27 mouse cellular contexts compared by ENCODE assay signal in the genomic region with DNA sequence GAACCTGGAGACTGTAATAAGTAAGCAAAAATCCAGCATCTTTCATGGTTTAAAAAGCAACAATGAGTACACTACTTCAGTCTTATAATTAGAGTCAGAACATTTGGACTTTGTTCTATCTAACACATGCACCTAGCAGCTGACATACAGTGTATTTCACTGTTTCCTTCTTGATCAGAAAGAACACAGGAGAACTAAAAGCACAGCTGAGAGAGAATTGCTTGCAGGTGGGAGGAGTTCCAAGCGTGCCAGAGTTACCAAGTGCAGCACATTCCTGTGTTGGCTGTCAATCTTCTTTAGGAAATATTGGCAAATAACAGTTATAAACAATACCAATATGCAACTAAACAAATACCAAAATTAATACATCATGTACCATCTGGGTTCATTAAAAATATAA. TPM values are rescaled to one million over a fixed set of nuclear protein-coding genes. Genes with fewer than 3 reads are reported as not detected.
A peak's percentile ranks its signal among the peaks of the same experiment; 100 is the strongest.
DNase-seq lines count a peak whose midpoint lies in the region; ATAC-seq and TF ChIP-seq lines count a peak whose summit lies in the region.
"Had no signal": no experiment of that assay in that cellular context is flagged by ENCODE, and none has a peak within 500 bp of the region (broad histone marks: within the 10 kb centered on the region; RNA-seq: fewer than 3 reads in every experiment).

No protein-coding gene starts in this region.

- no peaks in the 10 kb centered on the region for H3K4me1 ChIP-seq in intestine, postnatal 0 days (replicated peaks; ENCODE audit: control insufficient read depth, insufficient read depth, low read length)
- no peaks in the 10 kb centered on the region for H3K4me1 ChIP-seq in intestine, embryonic 16.5 days (ENCODE audit: control insufficient read depth, insufficient read depth, low read length)
- H3K4me1 ChIP-seq: embryonic facial prominence, embryonic 10.5 days; embryonic facial prominence, embryonic 13.5 days; forebrain, embryonic 12.5 days; forebrain, embryonic 15.5 days; hindbrain, embryonic 12.5 days; hindbrain, embryonic 15.5 days had no signal

- H3K4me3 ChIP-seq in intestine, postnatal 0 days (ENCODE audit: low read depth, low read length) = no peak overlapping the region
- H3K4me3 ChIP-seq in intestine, embryonic 16.5 days (ENCODE audit: low read length) = no peak overlapping the region
- H3K4me3 ChIP-seq: embryonic facial prominence, embryonic 10.5 days; embryonic facial prominence, embryonic 13.5 days; erythroblast, embryonic 14.5 days; forebrain, embryonic 12.5 days; forebrain, embryonic 15.5 days; heart, embryonic 12.5 days; heart, embryonic 15.5 days; hindbrain, embryonic 12.5 days; hindbrain, embryonic 15.5 days had no signal

- no peak overlapping the region for H3K4me2 ChIP-seq in intestine, postnatal 0 days (replicated peaks; ENCODE audit: low read depth)
- H3K4me2 ChIP-seq in intestine, embryonic 16.5 days (ENCODE audit: low read depth, low read length) = no peak overlapping the region
- H3K4me2 ChIP-seq: embryonic facial prominence, embryonic 13.5 days; forebrain, embryonic 12.5 days; forebrain, embryonic 15.5 days; heart, embryonic 12.5 days; heart, embryonic 15.5 days; hindbrain, embryonic 12.5 days; hindbrain, embryonic 15.5 days had no signal

- peak; percentile 16; the same call in 1 of the 2 replicates for ATAC-seq in intestine, postnatal 0 days
- ATAC-seq in intestine, embryonic 16.5 days = no peak
- ATAC-seq: activated CD4-positive, CD25-positive, alpha-beta regulatory T cell, adult 4 months; forebrain, embryonic 15.5 days had no signal

- no peaks in the 10 kb centered on the region for H3K27me3 ChIP-seq in intestine, postnatal 0 days (replicated peaks; ENCODE audit: control insufficient read depth, insufficient read depth, low read length)
- no peaks in the 10 kb centered on the region for H3K27me3 ChIP-seq in intestine, embryonic 16.5 days (replicated peaks; ENCODE audit: control insufficient read depth, insufficient read depth, low read length)
- H3K27me3 ChIP-seq: embryonic facial prominence, embryonic 13.5 days; forebrain, embryonic 12.5 days; forebrain, embryonic 15.5 days; heart, embryonic 12.5 days; heart, embryonic 15.5 days; hindbrain, embryonic 12.5 days; hindbrain, embryonic 15.5 days had no signal

- TF ChIP-seq CTCF in intestine, postnatal 0 days (IDR thresholded peaks at IDR 0.05; ENCODE audit: low read depth) = no peak

- no peak overlapping the region for H3K9ac ChIP-seq in intestine, postnatal 0 days (ENCODE audit: low read depth, low read length)
- no peak overlapping the region for H3K9ac ChIP-seq in intestine, embryonic 16.5 days (ENCODE audit: low read depth, low read length)
- H3K9ac ChIP-seq: embryonic facial prominence, embryonic 13.5 days; forebrain, embryonic 12.5 days; forebrain, embryonic 15.5 days; heart, embryonic 12.5 days; heart, embryonic 15.5 days; hindbrain, embryonic 12.5 days; hindbrain, embryonic 15.5 days had no signal

- H3K36me3 ChIP-seq in intestine, postnatal 0 days (ENCODE audit: control insufficient read depth, insufficient read depth) = peaks cover 84% of the 10 kb centered on the region
- peaks cover 37% of the 10 kb centered on the region for H3K36me3 ChIP-seq in intestine, embryonic 16.5 days (ENCODE audit: control insufficient read depth, insufficient read depth, low read length)

- peak; percentile 34 for DNase-seq in adipocyte (ENCODE audit: low spot score)
- DNase-seq in layer of hippocampus, adult 8-10 months (ENCODE audit: low spot score in 2 of 2) = peak; percentile 33 to 39
- DNase-seq in cerebellum, adult 18-20 months = no peak
- DNase-seq in left cerebral cortex, adult 8-10 months (ENCODE audit: low spot score in 2 of 2) = no peak
- DNase-seq: adrenal gland, postnatal 10 days; adrenal gland, postnatal 36 days; cerebellum, adult 11 months; cerebellum, adult 8-10 months; cerebellum, postnatal 10 days; cerebellum, postnatal 36 days; embryo, embryonic 11 days; gastrocnemius, postnatal 25 days; heart, adult 18-20 months; heart, postnatal 14 days had no signal

- H3K9me3 ChIP-seq in intestine, postnatal 0 days (ENCODE audit: control insufficient read depth) = no peaks in the 10 kb centered on the region
- no peaks in the 10 kb centered on the region for H3K9me3 ChIP-seq in intestine, embryonic 16.5 days (ENCODE audit: control insufficient read depth, low read length)
- H3K9me3 ChIP-seq: embryonic facial prominence, embryonic 10.5 days; embryonic facial prominence, embryonic 13.5 days; forebrain, embryonic 12.5 days; forebrain, embryonic 15.5 days; heart, embryonic 12.5 days; heart, embryonic 15.5 days; hindbrain, embryonic 12.5 days; hindbrain, embryonic 15.5 days had no signal

- 46% methylated on average over 1 of the region's 1 CpGs for WGBS in intestine, postnatal 0 days
- WGBS in intestine, embryonic 16.5 days = 84% methylated on average over 1 of the region's 1 CpGs

- H3K27ac ChIP-seq in intestine, postnatal 0 days (ENCODE audit: low read depth, low read length) = peak overlapping the region; percentile 0; the same call in 1 of the 2 replicates
- no peak overlapping the region for H3K27ac ChIP-seq in intestine, embryonic 16.5 days (ENCODE audit: low read length)
- H3K27ac ChIP-seq: embryonic facial prominence, embryonic 10.5 days; embryonic facial prominence, embryonic 13.5 days; forebrain, embryonic 12.5 days; forebrain, embryonic 15.5 days; heart, embryonic 15.5 days; hindbrain, embryonic 12.5 days; hindbrain, embryonic 15.5 days had no signal

RNA-seq across cellular contexts. Expression of gene 1810010H24Rik, which starts 35.5 kb away (rescaled TPM):
- 9.6 and 9.9 TPM in 2 replicates for polyA plus RNA-seq in intestine, postnatal 0 days (2015; fragmentation: Nextera tagmentation; extraction: Ambion mirVana)
- 1.9 and 2.5 TPM in 2 replicates for polyA plus RNA-seq in intestine, embryonic 16.5 days (2015; fragmentation: Nextera tagmentation; extraction: Ambion mirVana)
- total RNA-seq in layer of hippocampus, adult 8-10 months (2022) = 1 to 10 TPM; 2.0 to 4.8 (median 4.7) TPM
- total RNA-seq in left cerebral cortex, adult 8-10 months (2022) = 1 to 10 TPM; 2.5 to 4.4 (median 4.0) TPM
- total RNA-seq: hematopoietic stem cell, adult 5-6 weeks had no signal
- polyA plus RNA-seq: erythroblast, embryonic 14.5 days had no signal

Comparison
In these comparisons a context has a peak if more than half of its experiments do, and no peak if none do; other contexts are left out.
1. DNase-seq: peak in adipocyte (single experiment) and layer of hippocampus, adult 8-10 months (2 of 2); none in cerebellum, adult 18-20 months (0 of 2) and left cerebral cortex, adult 8-10 months (0 of 2).